Mouse (Mus musculus) liver, adult 10 weeks (tissue): Measurements from ENCODE around the gene Tdrd7. TPM values are rescaled to one million over a fixed set of nuclear protein-coding genes. Genes with fewer than 3 reads are reported as not detected.

Experiments
- polyA plus RNA-seq: library from polyadenylated mRNA; stranded (reverse); fragments of 350-450 nt; fragmentation: Illumina TruSeq; extraction: RNeasy Lipid Tissue Mini Kit (QIAGEN cat#74804); gene quantifications from one replicate; pipeline ENCODE4 v1.2.3, GENCODE M21; 2014; ENCODE audit warnings: low read depth, low replicate concordance

The Tdrd7 gene
- 30.2 TPM for polyA plus RNA-seq

GRCm38 (mm10) chr4:45964771-45965439 lies at the start of gene Tdrd7:
Tdrd7 (plus strand) TSS chr4:45965334.

GRCm38 (mm10) chr4:46038892-46039751 lies 74.0 kb downstream of the Tdrd7 start, which contains the start of gene Tmod1:
Tmod1 (plus strand) TSS chr4:46038935.

Other genes with a start within 250 kb of the Tdrd7 start
- 17.5 TPM for gene Aldh1b1, start 166.3 kb upstream of the Tdrd7 start, polyA plus RNA-seq
- gene Igfbpl1, start 138.4 kb upstream of the Tdrd7 start, polyA plus RNA-seq = not detected
- gene Stra6l, start 116.7 kb upstream of the Tdrd7 start, polyA plus RNA-seq = 102 TPM
- not detected for gene Ccdc180, start 75.0 kb upstream of the Tdrd7 start, polyA plus RNA-seq
- gene Tmod1, start 73.6 kb downstream of the Tdrd7 start, polyA plus RNA-seq = 0.16 TPM
- gene Ncbp1, start 173.3 kb downstream of the Tdrd7 start, polyA plus RNA-seq = 19.8 TPM
- 11.5 TPM for gene Tstd2, start 173.4 kb downstream of the Tdrd7 start, polyA plus RNA-seq
- 35.7 TPM for gene Xpa, start 231.0 kb downstream of the Tdrd7 start, polyA plus RNA-seq